Mouse (Mus musculus): ENCODE results near the gene Fam53a.

- TF ChIP-seq EP300 (IDR thresholded peaks at IDR 0.05; ENCODE audit: low read depth) (no peak), CTCF (IDR thresholded peaks at IDR 0.05; ENCODE audit: low read depth) (no peak)
Measured at GRCm38 (mm10) chr5:33627968-33628367, 1.5 kb downstream of the Fam53a start.

All from liver, postnatal 0 days (tissue).